Mouse (Mus musculus) lung, postnatal 0 days (tissue): ENCODE measurements around the gene Cnst.

Source experiments
- CTCF ChIP-seq: IDR thresholded peaks from 2 replicates; pipeline ENCODE4 v1.5.1; 2016; ENCODE audit warnings: antibody characterized with exemption, mild to moderate bottlenecking
- EP300 ChIP-seq: IDR thresholded peaks from 2 replicates; pipeline ENCODE4 v1.6.1; 2016; ENCODE audit warnings: antibody characterized with exemption, mild to moderate bottlenecking, control low read depth

DNA sequence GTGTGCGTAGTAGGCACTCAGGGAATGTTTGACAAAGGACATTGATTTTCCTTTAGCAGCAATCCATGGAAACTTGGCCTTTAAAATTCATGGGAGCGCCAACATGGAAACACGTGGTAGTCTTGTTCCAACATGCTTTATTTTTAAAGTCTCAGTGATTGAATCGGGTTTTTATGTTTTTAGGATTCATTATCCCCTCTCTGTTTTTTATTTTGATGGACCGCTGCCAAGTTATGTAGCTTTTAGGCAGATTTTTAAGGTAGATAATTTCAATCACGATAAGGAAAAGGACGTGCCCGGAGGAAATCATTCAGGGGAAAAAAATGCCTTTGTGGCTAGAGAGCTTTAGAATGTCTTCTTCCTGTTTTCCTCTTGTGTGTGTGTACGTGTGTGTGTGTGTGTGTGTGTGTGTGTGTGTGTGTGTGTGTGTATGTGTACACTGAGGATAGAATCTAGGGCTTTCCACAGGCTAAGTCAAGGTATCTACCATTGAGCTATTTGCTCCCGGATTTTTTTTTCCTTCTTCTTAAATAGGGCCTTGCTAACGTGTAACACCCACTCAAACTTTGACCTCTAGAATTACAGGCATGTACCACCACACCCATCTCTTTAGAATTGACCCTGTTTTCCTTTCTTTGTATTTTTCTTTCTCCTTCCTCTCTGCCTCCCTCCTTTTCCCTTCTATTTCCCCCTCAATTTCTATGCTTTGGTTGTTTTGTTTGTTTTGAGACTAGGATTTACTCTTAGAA, 13.4 kb downstream of the Cnst start:
- TF ChIP-seq CTCF (no peak), EP300 (0 out of 2 replicates have a peak, but pooled peaks have one; percentile 6)
